In genomic region chr9:111450853-111451404, GRCm38 (mm10) we compare ENCODE assay signal across 19 mouse cellular contexts. TPM values are rescaled to one million over a fixed set of nuclear protein-coding genes. Genes with fewer than 3 reads are reported as not detected.
DNase-seq lines count a peak whose midpoint lies in the region; ATAC-seq and TF ChIP-seq lines count a peak whose summit lies in the region.
"Had no signal": no experiment of that assay in that cellular context is flagged by ENCODE, and none has a peak within 500 bp of the region (broad histone marks: within the 10 kb centered on the region; RNA-seq: fewer than 3 reads in every experiment).

No protein-coding gene starts in this region.

- H3K4me3 ChIP-seq in kidney, adult 2 months (ENCODE audit: insufficient read depth, low read depth, low read length), result no peak overlapping the region
- no peak overlapping the region for H3K4me3 ChIP-seq in kidney, embryonic 16.5 days (ENCODE audit: low read length)
- no peak overlapping the region for H3K4me3 ChIP-seq in lung, adult 2 months (replicated peaks; ENCODE audit: extremely low read depth, low read depth, low read length)
- no peak overlapping the region for H3K4me3 ChIP-seq in forebrain, embryonic 10.5 days
- H3K4me3 ChIP-seq: embryonic facial prominence, embryonic 13.5 days; heart, embryonic 12.5 days; hindbrain, embryonic 13.5 days; limb, embryonic 15.5 days had no signal

- H3K4me2 ChIP-seq in kidney, embryonic 16.5 days (replicated peaks; ENCODE audit: low read depth, low read length), result no peak overlapping the region
- H3K4me2 ChIP-seq: embryonic facial prominence, embryonic 13.5 days; heart, embryonic 12.5 days; hindbrain, embryonic 13.5 days; limb, embryonic 15.5 days; lung, embryonic 14.5 days had no signal

- no peak for TF ChIP-seq POLR2A in kidney, adult 2 months (IDR thresholded peaks at IDR 0.05; ENCODE audit: low read depth, low read length)
- no peak for TF ChIP-seq POLR2A in lung, adult 2 months (IDR thresholded peaks at IDR 0.05; ENCODE audit: borderline replicate concordance, extremely low read depth, low read depth, low read length)

- peaks cover 30% of the 10 kb centered on the region for H3K4me1 ChIP-seq in kidney, adult 2 months (ENCODE audit: control insufficient read depth, insufficient read depth, low read length)
- H3K4me1 ChIP-seq in kidney, embryonic 16.5 days (ENCODE audit: insufficient read depth, low read length), result peaks cover 12% of the 10 kb centered on the region; the same call in 1 of the 2 replicates
- H3K4me1 ChIP-seq in lung, adult 2 months (ENCODE audit: control insufficient read depth, insufficient read depth, low read length), result no peaks in the 10 kb centered on the region
- no peaks in the 10 kb centered on the region for H3K4me1 ChIP-seq in forebrain, embryonic 10.5 days
- H3K4me1 ChIP-seq: hindbrain, embryonic 13.5 days; limb, embryonic 15.5 days had no signal

- H3K27me3 ChIP-seq in kidney, adult 2 months (replicated peaks; ENCODE audit: control insufficient read depth, insufficient read depth, low read length), result no peaks in the 10 kb centered on the region
- H3K27me3 ChIP-seq in kidney, embryonic 16.5 days (ENCODE audit: insufficient read depth, low read length), result no peaks in the 10 kb centered on the region
- H3K27me3 ChIP-seq in forebrain, embryonic 10.5 days (ENCODE audit: poor library complexity, severe bottlenecking), result no peaks in the 10 kb centered on the region
- H3K27me3 ChIP-seq: embryonic facial prominence, embryonic 13.5 days; heart, embryonic 12.5 days; hindbrain, embryonic 13.5 days; limb, embryonic 15.5 days had no signal

- no peaks in the 10 kb centered on the region for H3K9me3 ChIP-seq in kidney, embryonic 16.5 days (ENCODE audit: low read length)
- H3K9me3 ChIP-seq in forebrain, embryonic 10.5 days, result no peaks in the 10 kb centered on the region
- H3K9me3 ChIP-seq: embryonic facial prominence, embryonic 13.5 days; heart, embryonic 12.5 days; hindbrain, embryonic 13.5 days; limb, embryonic 15.5 days had no signal

- WGBS in kidney, adult 2 months, result 43% methylated on average over 12 of the region's 12 CpGs
- 80% methylated on average over 12 of the region's 12 CpGs for WGBS in kidney, embryonic 16.5 days
- 76% methylated on average over 12 of the region's 12 CpGs for WGBS in lung, adult 2 months
- 80% methylated on average over 12 of the region's 12 CpGs for WGBS in forebrain, embryonic 10.5 days

- TF ChIP-seq CTCF in kidney, adult 2 months (conservative IDR thresholded peaks at IDR 0.05; ENCODE audit: insufficient read depth, insufficient read length, low read depth, low read length), result no peak
- no peak for TF ChIP-seq CTCF in lung, adult 2 months (IDR thresholded peaks at IDR 0.05; ENCODE audit: insufficient read depth, low read length)

- no peak for ATAC-seq in kidney, embryonic 16.5 days (ENCODE audit: low FRiP score, low TSS enrichment)
- ATAC-seq: forebrain, embryonic 16.5 days; midbrain, embryonic 16.5 days had no signal

- no peak overlapping the region for H3K9ac ChIP-seq in kidney, embryonic 16.5 days (replicated peaks; ENCODE audit: low read length)
- H3K9ac ChIP-seq: embryonic facial prominence, embryonic 13.5 days; heart, embryonic 12.5 days; hindbrain, embryonic 13.5 days; limb, embryonic 15.5 days; lung, embryonic 14.5 days had no signal

- H3K27ac ChIP-seq in kidney, adult 2 months (ENCODE audit: insufficient read depth, low read depth, low read length), result peak overlapping the region; percentile 66
- H3K27ac ChIP-seq in kidney, embryonic 16.5 days (ENCODE audit: low read length), result no peak overlapping the region
- no peak overlapping the region for H3K27ac ChIP-seq in forebrain, embryonic 10.5 days
- H3K27ac ChIP-seq: embryonic facial prominence, embryonic 13.5 days; hindbrain, embryonic 13.5 days; limb, embryonic 15.5 days had no signal

- DNase-seq in kidney, adult 2 months, result peak; percentile 75
- DNase-seq in right cerebral cortex, postnatal 14 days, result peak; percentile 37
- no peak for DNase-seq in right cerebral cortex, postnatal 25 days
- DNase-seq in kidney, postnatal 14 days, result peak; percentile 26
- no peak for DNase-seq in lung, adult 2 months
- DNase-seq in forebrain, embryonic 10.5 days (ENCODE audit: extremely low spot score, low spot score), result no peak
- DNase-seq: adrenal gland, postnatal 36 days; cerebellum, adult 2 months; heart, postnatal 14 days; lung, embryonic 14.5 days; lung, postnatal 36 days had no signal

- H3K36me3 ChIP-seq in kidney, adult 2 months (ENCODE audit: control insufficient read depth, insufficient read depth, low read length), result no peaks in the 10 kb centered on the region
- no peaks in the 10 kb centered on the region for H3K36me3 ChIP-seq in kidney, embryonic 16.5 days (ENCODE audit: insufficient read depth, low read length)
- no peaks in the 10 kb centered on the region for H3K36me3 ChIP-seq in forebrain, embryonic 10.5 days (replicated peaks)
- H3K36me3 ChIP-seq: embryonic facial prominence, embryonic 13.5 days; heart, embryonic 12.5 days; hindbrain, embryonic 13.5 days; limb, embryonic 15.5 days had no signal

RNA-seq across cellular contexts. Expression of gene Dclk3, which starts 12.0 kb away (rescaled TPM):
- 21.8 and 22.1 TPM in 2 replicates for polyA plus RNA-seq in kidney, adult 2 months (2012; rRNA removed)
- polyA plus RNA-seq in kidney, embryonic 16.5 days (2015; fragmentation: Nextera tagmentation; extraction: Ambion mirVana), result 5.4 and 6.0 TPM in 2 replicates
- 0.98 and 1.8 TPM in 2 replicates for polyA plus RNA-seq in lung, adult 2 months (2012; rRNA removed)
- 0.14 and 0.21 TPM in 2 replicates for polyA plus RNA-seq in forebrain, embryonic 10.5 days (2016; fragmentation: Nextera tagmentation; extraction: Ambion mirVana)
- polyA plus RNA-seq: C2C12; lung, embryonic 14.5 days had no signal

Comparison
In these comparisons a context has a peak if more than half of its experiments do, and no peak if none do; other contexts are left out.
1. DNase-seq: peak in kidney, adult 2 months (single experiment), right cerebral cortex, postnatal 14 days (single experiment) and kidney, postnatal 14 days (single experiment); none in right cerebral cortex, postnatal 25 days (single experiment), lung, adult 2 months (single experiment) and forebrain, embryonic 10.5 days (single experiment).